Mouse (Mus musculus) limb, embryonic 11.5 days (tissue): ENCODE measurements around the gene M1ap. TPM values are rescaled to one million over a fixed set of nuclear protein-coding genes. Genes with fewer than 3 reads are reported as not detected.

Experiments used
- ATAC-seq: fragments of 200-750 bp; cut with Nextera tagmentation; 2 replicates; pipeline ENCODE4 v1.8.0; 2017; ENCODE audit warnings: low read depth; ENCODE audit not compliant: insufficient number of reproducible peaks, low FRiP score, low TSS enrichment
- DNase-seq: peaks from one replicate; pipeline ENCODE4 v3.0.0-alpha.2; 2015; ENCODE audit warnings: low spot score
- H3K27ac ChIP-seq: fragments of 300-500 bp; sonication (generic); replicated peaks from 2 replicates; pipeline ENCODE4 v1.5.1; 2014; ENCODE audit warnings: low read depth, mild to moderate bottlenecking, low read length
- H3K27me3 ChIP-seq: fragments of 300-500 bp; sonication (generic); 2 replicates; pipeline ENCODE4 v1.6.1; 2014; ENCODE audit warnings: mild to moderate bottlenecking, low read length, mixed read lengths; ENCODE audit not compliant: control insufficient read depth, insufficient read depth
- H3K36me3 ChIP-seq: fragments of 300-500 bp; sonication (generic); 2 replicates; pipeline ENCODE4 v1.6.1; 2014; ENCODE audit warnings: mild to moderate bottlenecking, low read length, moderate library complexity, mixed read lengths; ENCODE audit not compliant: control insufficient read depth, insufficient read depth
- H3K4me1 ChIP-seq: fragments of 300-500 bp; sonication (generic); 2 replicates; pipeline ENCODE4 v1.6.1; 2014; ENCODE audit warnings: low read length, mixed read lengths; ENCODE audit not compliant: control insufficient read depth, insufficient read depth
- H3K4me2 ChIP-seq: fragments of 300-500 bp; sonication (generic); 2 replicates; pipeline ENCODE4 v1.6.1; 2014; ENCODE audit warnings: low read depth, mild to moderate bottlenecking, moderate library complexity; ENCODE audit not compliant: severe bottlenecking
- H3K4me3 ChIP-seq: fragments of 300-500 bp; sonication (generic); 2 replicates; pipeline ENCODE4 v1.5.1; 2014; ENCODE audit warnings: low read depth, low read length
- H3K9ac ChIP-seq: fragments of 300-500 bp; sonication (generic); 2 replicates; pipeline ENCODE4 v1.6.1; 2014; ENCODE audit warnings: mild to moderate bottlenecking, low read length
- H3K9me3 ChIP-seq: fragments of 300-500 bp; sonication (generic); 2 replicates; pipeline ENCODE4 v1.6.1; 2016; ENCODE audit warnings: low read length; ENCODE audit not compliant: control insufficient read depth
- WGBS: fragments of 180-500 bp; shearing (Covaris S2); extraction: QIAGEN DNeasy Blood & Tissue Kit; methylation state at CpG from one replicate; pipeline ENCODE4 v1.1.7; 2014; 5-methylcytosine and 5-hydroxymethylcytosine counted together
- polyA plus RNA-seq: library from polyadenylated mRNA; unstranded; fragments of >200 nt; fragmentation: Nextera tagmentation; extraction: Ambion mirVana; gene quantifications from 2 replicates; pipeline ENCODE4 v1.2.1, GENCODE M21; 2014

M1ap gene
- polyA plus RNA-seq, 1 experiment from 2014 or later, result 0.12 TPM

GRCm38 (mm10) chr6:82997511-82998102, 50.9 kb downstream of the M1ap start:
- H3K9ac ChIP-seq, result no peak overlapping the region
- no peak overlapping the region for H3K27ac ChIP-seq
- H3K4me1 ChIP-seq, result peaks cover 7% of the 10 kb centered on the region; the same call in 1 of the 2 replicates
- H3K9me3 ChIP-seq, result no peaks in the 10 kb centered on the region
- no peaks in the 10 kb centered on the region for H3K27me3 ChIP-seq
- H3K4me3 ChIP-seq, result no peak overlapping the region
- no peak for ATAC-seq
- no peak overlapping the region for H3K4me2 ChIP-seq
- DNase-seq, result no peak
- H3K36me3 ChIP-seq, result no peaks in the 10 kb centered on the region
- 34% methylated on average over 7 of the region's 7 CpGs for WGBS

GRCm38 (mm10) chr6:82998326-82998725, 51.6 kb downstream of the M1ap start:
- DNase-seq (no peak), ATAC-seq (no peak)
- H3K4me3 ChIP-seq, result no peak overlapping the region
- no peaks in the 10 kb centered on the region for H3K27me3 ChIP-seq
- peaks cover 7% of the 10 kb centered on the region; the same call in 1 of the 2 replicates for H3K4me1 ChIP-seq
- no peaks in the 10 kb centered on the region for H3K36me3 ChIP-seq
- H3K4me2 ChIP-seq, result no peak overlapping the region
- no peak overlapping the region for H3K9ac ChIP-seq
- no peak overlapping the region for H3K27ac ChIP-seq
- WGBS, result 68% methylated on average over 4 of the region's 4 CpGs
- no peaks in the 10 kb centered on the region for H3K9me3 ChIP-seq

- H3K27me3 ChIP-seq, result no peaks in the 10 kb centered on the region
- H3K4me1 ChIP-seq, result peaks cover 7% of the 10 kb centered on the region; the same call in 1 of the 2 replicates
- H3K9ac ChIP-seq, result no peak overlapping the region
- H3K9me3 ChIP-seq, result no peaks in the 10 kb centered on the region
- 78% methylated on average over 8 of the region's 8 CpGs for WGBS
- H3K36me3 ChIP-seq, result no peaks in the 10 kb centered on the region
- H3K4me3 ChIP-seq, result no peak overlapping the region
- DNase-seq (no peak), ATAC-seq (no peak)
- H3K4me2 ChIP-seq, result no peak overlapping the region
- no peak overlapping the region for H3K27ac ChIP-seq
Observed at GRCm38 (mm10) chr6:82999986-83000385, 53.3 kb downstream of the M1ap start.

DNA sequence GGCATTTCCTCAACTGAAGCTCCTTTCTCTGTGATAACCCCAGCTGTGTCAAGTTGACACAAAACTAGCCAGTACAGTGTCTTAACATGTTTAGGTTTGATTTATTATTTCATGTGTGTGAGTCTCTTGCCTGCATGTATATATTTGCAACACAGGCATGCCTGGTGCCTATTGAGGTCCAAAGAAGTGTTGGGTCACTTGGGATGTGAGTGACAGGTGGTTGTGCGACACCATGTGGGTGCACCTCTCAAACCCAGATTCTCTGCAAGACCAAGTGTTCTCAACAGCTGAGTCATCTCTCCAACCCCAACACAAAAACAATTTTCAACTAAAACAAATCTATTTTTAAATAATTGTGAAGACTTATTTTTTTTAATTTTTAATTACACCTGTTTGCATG, 56.4 kb downstream of the M1ap start:
- 94% methylated on average over 1 of the region's 1 CpGs for WGBS
- H3K9me3 ChIP-seq, result no peaks in the 10 kb centered on the region
- no peak overlapping the region for H3K4me2 ChIP-seq
- no peaks in the 10 kb centered on the region for H3K36me3 ChIP-seq
- no peaks in the 10 kb centered on the region for H3K4me1 ChIP-seq
- no peak overlapping the region for H3K9ac ChIP-seq
- H3K27me3 ChIP-seq, result no peaks in the 10 kb centered on the region
- no peak overlapping the region for H3K27ac ChIP-seq
- ATAC-seq (no peak), DNase-seq (no peak)
- no peak overlapping the region for H3K4me3 ChIP-seq

DNA sequence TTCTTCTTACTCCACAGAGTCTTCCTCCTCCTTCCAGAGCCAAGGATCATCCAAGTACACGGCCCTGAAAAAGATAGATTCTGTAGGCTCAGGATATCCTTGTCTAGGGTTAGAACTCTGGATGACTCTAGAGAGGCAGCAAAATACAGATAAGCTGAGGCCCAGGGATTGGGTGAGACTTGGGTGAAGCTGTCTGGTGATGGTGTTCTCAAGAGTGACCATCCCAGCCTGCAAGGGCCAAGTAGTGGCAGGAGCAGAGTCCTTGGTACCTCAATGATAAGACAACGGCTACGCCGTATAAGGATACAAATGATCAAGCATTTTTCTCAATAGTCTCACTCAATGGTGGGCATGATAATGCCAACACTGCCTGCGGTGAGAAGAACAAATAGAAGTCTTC, 57.1 kb downstream of the M1ap start:
- Histone ChIP-seq H3K4me3 (no peak overlapping the region), H3K9ac (no peak overlapping the region), H3K9me3 (no peaks in the 10 kb centered on the region), H3K27me3 (no peaks in the 10 kb centered on the region), H3K27ac (no peak overlapping the region), H3K36me3 (no peaks in the 10 kb centered on the region), H3K4me2 (no peak overlapping the region), H3K4me1 (no peaks in the 10 kb centered on the region)
- ATAC-seq (no peak), DNase-seq (no peak)
- 93% methylated on average over 5 of the region's 5 CpGs for WGBS

DNA sequence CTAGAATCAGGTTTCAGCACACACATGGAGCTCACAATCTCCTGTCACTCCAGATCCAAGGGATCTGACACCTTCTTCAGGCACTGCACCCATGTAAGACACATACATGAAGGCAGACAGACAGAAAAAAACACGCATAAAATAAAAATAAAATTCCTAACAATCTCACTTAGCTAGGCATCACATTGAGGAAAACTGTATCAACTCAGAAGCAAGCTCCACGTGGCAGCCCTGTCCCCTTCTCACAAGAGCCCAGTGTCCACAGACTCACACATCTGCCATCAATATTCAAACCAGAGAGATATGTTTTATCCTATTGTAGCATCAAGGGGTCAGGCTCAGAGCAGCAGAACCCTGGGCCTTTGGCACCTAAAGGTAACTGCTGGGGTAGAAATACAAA, 57.6 kb downstream of the M1ap start:
- H3K36me3 ChIP-seq, result no peaks in the 10 kb centered on the region
- DNase-seq (no peak), ATAC-seq (no peak)
- WGBS, result 74% methylated on average over 2 of the region's 2 CpGs
- no peak overlapping the region for H3K9ac ChIP-seq
- no peak overlapping the region for H3K4me2 ChIP-seq
- no peaks in the 10 kb centered on the region for H3K27me3 ChIP-seq
- no peak overlapping the region for H3K27ac ChIP-seq
- no peaks in the 10 kb centered on the region for H3K4me1 ChIP-seq
- no peak overlapping the region for H3K4me3 ChIP-seq
- H3K9me3 ChIP-seq, result no peaks in the 10 kb centered on the region

DNA sequence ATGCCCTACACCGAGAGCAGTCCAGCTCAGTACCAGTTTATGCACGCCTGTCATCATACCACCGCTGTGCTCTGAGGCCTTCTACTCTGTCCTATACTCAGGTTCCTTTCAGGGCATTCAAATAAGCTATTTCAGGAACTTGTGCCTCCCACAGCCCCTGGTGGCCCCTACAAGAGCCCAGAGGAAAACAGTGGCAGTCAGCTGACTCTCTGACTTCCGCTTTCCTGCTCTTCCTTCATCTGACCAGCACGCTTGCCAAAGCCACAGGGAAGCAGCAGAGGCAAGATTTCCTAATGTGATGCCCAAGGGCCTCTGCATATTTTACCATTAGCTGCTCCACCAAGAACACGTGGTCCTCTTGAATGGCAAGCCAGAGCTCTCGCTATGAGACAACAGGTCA, 58.2 kb downstream of the M1ap start:
- Histone ChIP-seq H3K9ac (no peak overlapping the region), H3K27me3 (no peaks in the 10 kb centered on the region), H3K4me3 (no peak overlapping the region), H3K36me3 (no peaks in the 10 kb centered on the region), H3K4me1 (no peaks in the 10 kb centered on the region), H3K27ac (no peak overlapping the region), H3K4me2 (no peak overlapping the region), H3K9me3 (no peaks in the 10 kb centered on the region)
- DNase-seq, result no peak
- ATAC-seq, result no peak
- 75% methylated on average over 7 of the region's 7 CpGs for WGBS

GRCm38 (mm10) chr6:83005444-83006011, 58.8 kb downstream of the M1ap start:
- Histone ChIP-seq H3K9me3 (no peaks in the 10 kb centered on the region), H3K4me3 (no peak overlapping the region), H3K36me3 (no peaks in the 10 kb centered on the region), H3K4me2 (no peak overlapping the region), H3K27me3 (no peaks in the 10 kb centered on the region), H3K4me1 (no peaks in the 10 kb centered on the region), H3K9ac (no peak overlapping the region), H3K27ac (no peak overlapping the region)
- DNase-seq (no peak), ATAC-seq (no peak)
- 73% methylated on average over 10 of the region's 10 CpGs for WGBS

GRCm38 (mm10) chr6:83006114-83006513, 59.4 kb downstream of the M1ap start:
- H3K4me1 ChIP-seq, result no peaks in the 10 kb centered on the region
- no peak overlapping the region for H3K9ac ChIP-seq
- ATAC-seq (no peak), DNase-seq (no peak)
- no peaks in the 10 kb centered on the region for H3K36me3 ChIP-seq
- no peaks in the 10 kb centered on the region for H3K9me3 ChIP-seq
- 88% methylated on average over 6 of the region's 6 CpGs for WGBS
- H3K27ac ChIP-seq, result no peak overlapping the region
- no peak overlapping the region for H3K4me3 ChIP-seq
- no peaks in the 10 kb centered on the region for H3K27me3 ChIP-seq
- H3K4me2 ChIP-seq, result no peak overlapping the region
